Mouse (Mus musculus): Measurements from ENCODE around the gene Senp7.
"Not testable (repeated sequence)": the region's sequence is repeated elsewhere in the genome, so short reads cannot be mapped to it uniquely, and the experiment has no call there.

Gene Senp7

GRCm38 (mm10) chr16:56068523-56069070 lies 20.5 kb downstream of the Senp7 start:
- DNase-seq (ENCODE audit: low spot score), result no peak

GRCm38 (mm10) chr16:56071317-56072232 lies 23.4 kb downstream of the Senp7 start:
- no peak for DNase-seq (ENCODE audit: low spot score)

GRCm38 (mm10) chr16:56072533-56072932 lies 24.4 kb downstream of the Senp7 start:
- no peak for DNase-seq (ENCODE audit: low spot score)

DNA sequence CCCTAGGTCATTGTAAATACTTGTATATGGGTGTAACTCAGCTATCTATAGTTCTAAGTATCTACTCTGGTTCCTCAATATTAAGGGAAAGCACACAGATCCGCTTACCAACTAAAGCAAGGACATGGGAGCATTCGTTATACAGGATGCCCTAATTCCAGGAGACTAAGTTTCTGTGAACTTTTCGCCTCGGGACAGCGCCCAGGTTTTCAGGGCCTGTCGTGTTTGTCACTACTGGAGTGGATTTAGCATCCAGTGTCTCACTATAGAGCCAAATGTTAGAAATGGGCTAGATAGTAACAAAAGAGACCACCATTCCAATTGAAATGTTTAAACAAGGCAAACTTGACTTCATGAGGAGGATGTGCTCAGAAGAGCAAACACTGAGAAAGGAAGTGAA lies 25.0 kb downstream of the Senp7 start:
- not testable (repeated sequence) for DNase-seq (ENCODE audit: low spot score)

DNA sequence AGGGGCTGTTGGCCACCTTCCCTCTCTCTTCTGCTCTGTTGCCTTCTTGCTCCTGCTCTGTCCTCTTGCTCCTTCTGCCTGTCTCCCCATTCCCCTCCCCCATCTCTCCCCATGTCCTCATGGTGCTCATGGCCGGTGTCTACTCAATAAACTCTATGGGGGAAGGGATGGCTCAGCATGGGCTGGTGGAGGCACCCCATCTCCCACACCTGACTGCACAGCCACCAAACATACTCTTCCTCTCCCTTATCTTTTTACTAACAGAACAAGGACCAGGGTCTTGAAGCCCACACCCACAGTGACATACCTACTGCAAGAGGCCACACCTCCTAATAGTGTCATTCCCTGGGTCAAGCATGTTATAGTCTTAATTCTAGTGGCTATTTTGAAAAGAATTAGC lies 26.0 kb downstream of the Senp7 start:
- DNase-seq (ENCODE audit: low spot score), result no peak

- DNase-seq (ENCODE audit: low spot score), result no peak
Measured at GRCm38 (mm10) chr16:56074565-56074964, 26.4 kb downstream of the Senp7 start.

GRCm38 (mm10) chr16:56075222-56076111 lies 27.3 kb downstream of the Senp7 start:
- DNase-seq (ENCODE audit: low spot score), result peak; percentile 71

GRCm38 (mm10) chr16:56076121-56076869 lies 28.2 kb downstream of the Senp7 start:
- no peak for DNase-seq (ENCODE audit: low spot score)

GRCm38 (mm10) chr16:56079419-56079818 lies 31.3 kb downstream of the Senp7 start:
- DNase-seq (ENCODE audit: low spot score), result no peak

GRCm38 (mm10) chr16:56081691-56082090 lies 33.6 kb downstream of the Senp7 start:
- no peak for DNase-seq (ENCODE audit: low spot score)

- DNase-seq (ENCODE audit: low spot score), result no peak
Measured at GRCm38 (mm10) chr16:56086336-56086735, 38.2 kb downstream of the Senp7 start.

GRCm38 (mm10) chr16:56090385-56090784 lies 42.2 kb downstream of the Senp7 start:
- DNase-seq (ENCODE audit: low spot score), result no peak

GRCm38 (mm10) chr16:56096401-56097018 lies 48.4 kb downstream of the Senp7 start:
- DNase-seq (ENCODE audit: low spot score), result not testable (repeated sequence)

DNA sequence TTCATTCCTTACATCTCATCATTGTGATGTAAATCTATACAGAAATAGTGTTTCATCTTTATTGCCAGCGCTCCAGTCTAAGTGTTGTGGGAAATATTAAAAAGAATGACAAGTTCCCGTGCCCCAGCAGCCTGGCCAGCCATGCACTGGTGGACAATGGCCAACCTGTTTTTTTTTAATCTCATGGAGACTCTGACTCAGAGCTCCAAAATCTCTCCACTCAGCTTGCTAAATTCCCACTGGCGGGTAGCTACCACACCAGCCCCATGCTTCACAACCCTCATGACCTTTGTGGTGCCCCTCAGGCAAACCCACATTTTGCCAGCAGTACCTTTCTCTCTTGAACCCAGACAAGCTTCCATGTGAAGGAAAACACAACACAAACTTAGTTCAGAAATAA lies 67.6 kb downstream of the Senp7 start:
- DNase-seq (ENCODE audit: low spot score), result no peak

DNA sequence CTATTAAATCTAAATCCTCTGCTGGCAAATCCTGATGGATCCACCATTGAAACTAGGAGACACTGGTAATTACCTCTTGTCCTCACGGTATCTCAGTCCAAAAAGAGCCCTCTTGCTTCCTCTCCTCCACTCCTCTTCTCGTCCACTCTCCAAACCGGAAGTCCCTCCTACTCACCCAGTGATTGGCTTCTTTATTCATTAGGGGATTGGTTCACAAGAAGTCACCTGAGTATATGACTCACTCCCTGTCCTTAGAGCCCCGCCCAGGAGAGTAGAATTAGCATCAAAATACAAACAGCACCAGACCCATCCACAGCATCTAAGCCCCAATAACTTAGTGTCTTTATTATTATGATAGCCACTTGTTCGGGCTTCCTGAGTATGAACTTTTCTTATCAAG lies 68.0 kb downstream of the Senp7 start:
- no peak for DNase-seq (ENCODE audit: low spot score)

GRCm38 (mm10) chr16:56117327-56118180 lies 69.4 kb downstream of the Senp7 start:
- DNase-seq (ENCODE audit: low spot score), result no peak

GRCm38 (mm10) chr16:56122517-56122916 lies 74.4 kb downstream of the Senp7 start:
- no peak for DNase-seq (ENCODE audit: low spot score)

GRCm38 (mm10) chr16:56124045-56124444 lies 75.9 kb downstream of the Senp7 start:
- no peak for DNase-seq (ENCODE audit: low spot score)

DNA sequence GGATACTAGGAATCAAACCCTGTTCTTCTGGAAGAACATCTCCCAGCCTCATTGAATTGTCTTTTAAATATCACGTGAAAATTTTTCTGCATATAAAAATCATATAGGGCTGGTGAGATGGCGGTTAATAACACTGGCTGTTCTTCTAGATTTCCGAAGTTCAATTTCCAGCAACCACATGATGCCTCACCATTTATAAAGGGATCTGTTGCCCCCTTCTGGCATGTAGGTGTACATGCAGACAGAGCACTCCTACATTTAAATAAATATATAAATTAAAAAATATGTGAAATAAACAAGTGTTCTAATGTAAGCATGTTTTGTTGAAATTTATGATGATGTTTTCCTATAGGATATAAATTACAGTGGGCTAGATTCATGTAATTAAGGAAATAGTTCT lies 83.5 kb downstream of the Senp7 start:
- no peak for DNase-seq (ENCODE audit: low spot score)

DNA sequence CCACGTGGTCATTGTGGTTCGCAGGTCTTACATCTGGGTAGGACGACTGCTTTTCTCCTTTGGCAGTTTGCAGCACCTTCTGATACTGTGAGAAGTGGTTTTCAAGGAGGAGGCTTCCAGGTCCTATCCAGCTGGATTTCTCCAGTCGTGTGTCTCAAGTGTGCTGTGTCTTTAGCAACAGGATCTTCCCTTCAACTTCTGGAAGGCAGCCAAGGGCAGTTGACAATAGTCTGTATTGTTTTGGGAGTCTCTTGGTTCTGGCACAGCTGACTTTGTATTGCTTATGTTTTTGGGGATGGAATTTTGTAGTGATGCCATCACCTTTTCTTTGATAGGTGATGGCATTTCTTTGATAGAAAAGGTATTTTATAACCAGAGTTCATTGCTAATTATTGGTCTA lies 86.0 kb downstream of the Senp7 start:
- no peak for DNase-seq (ENCODE audit: low spot score)

Measured in urinary bladder, postnatal 25 days (tissue).